Mouse (Mus musculus): ENCODE measurements around the gene Zfp518b. TPM values are rescaled to one million over a fixed set of nuclear protein-coding genes. Genes with fewer than 3 reads are reported as not detected.

Zfp518b gene
- total and polyA plus RNA-seq, 3 experiments, result not detected

- Histone ChIP-seq H3K9me3 (replicated peaks; ENCODE audit: insufficient read depth, low read length) (no peaks in the 10 kb centered on the region), H3K79me2 (ENCODE audit: control insufficient read depth, insufficient read depth, low read length, poor library complexity) (no peaks in the 10 kb centered on the region), H3K27ac (ENCODE audit: control insufficient read depth, low read depth, low read length) (no peak overlapping the region), H3K9ac (ENCODE audit: control insufficient read depth, low read depth, low read length, poor library complexity, severe bottlenecking) (no peak overlapping the region), H3K36me3 (ENCODE audit: control insufficient read depth in 1 of 2, insufficient read depth in 2 of 2, low read length in 2 of 2) (no peaks in the 10 kb centered on the region), H3K4me1 (ENCODE audit: control insufficient read depth in 1 of 2, insufficient read depth in 2 of 2, low read length in 2 of 2) (no peaks in the 10 kb centered on the region), H3K27me3 (ENCODE audit: control insufficient read depth in 1 of 2, insufficient read depth in 2 of 2, low read length in 2 of 2) (no peaks in the 10 kb centered on the region), H3K4me3 (ENCODE audit: control insufficient read depth in 1 of 2, insufficient read depth in 1 of 2, low read depth in 2 of 2, low read length in 2 of 2) (no peak overlapping the region)
- no peak for DNase-seq (ENCODE audit: low read depth, low spot score)
- no peak for TF ChIP-seq POLR2AphosphoS5 (IDR thresholded peaks at IDR 0.05; ENCODE audit: borderline replicate concordance, low read depth, low read length)
- no peak for TF ChIP-seq JUND (IDR thresholded peaks at IDR 0.05; ENCODE audit: low read depth, low read length)
- TF ChIP-seq TCF12 (IDR thresholded peaks at IDR 0.05; ENCODE audit: low read depth, low read length), result no peak
- TF ChIP-seq MXI1 (IDR thresholded peaks at IDR 0.05; ENCODE audit: low read depth, low read length), result no peak
- no peak for TF ChIP-seq NELFE (IDR thresholded peaks at IDR 0.05; ENCODE audit: low read depth, low read length)
- no peak for TF ChIP-seq MEF2A (IDR thresholded peaks at IDR 0.05; ENCODE audit: extremely low read depth, insufficient replicate concordance, low read depth, low read length, poor library complexity, severe bottlenecking)
These were observed 13.4 kb upstream of the Zfp518b start for GRCm38 (mm10) chr5:38698046-38698445.

GRCm38 (mm10) chr5:38696616-38697375 lies 12.2 kb upstream of the Zfp518b start:
- no peaks in the 10 kb centered on the region for H3K27me3 ChIP-seq (ENCODE audit: control insufficient read depth in 1 of 2, insufficient read depth in 2 of 2, low read length in 2 of 2)
- H3K9ac ChIP-seq (ENCODE audit: control insufficient read depth, low read depth, low read length, poor library complexity, severe bottlenecking), result no peak overlapping the region
- no peaks in the 10 kb centered on the region for H3K36me3 ChIP-seq (ENCODE audit: control insufficient read depth in 1 of 2, insufficient read depth in 2 of 2, low read length in 2 of 2)
- DNase-seq (ENCODE audit: low read depth, low spot score), result no peak
- TF ChIP-seq MAFK (IDR thresholded peaks at IDR 0.05; ENCODE audit: borderline replicate concordance, low read depth, low read length), result no peak
- no peak for TF ChIP-seq GATA1 (IDR thresholded peaks at IDR 0.05; ENCODE audit: low read depth, low read length)
- TF ChIP-seq E2F4 (IDR thresholded peaks at IDR 0.05; ENCODE audit: borderline replicate concordance, low read depth, low read length), result no peak
- TF ChIP-seq NELFE (IDR thresholded peaks at IDR 0.05; ENCODE audit: low read depth, low read length), result no peak
- no peak for TF ChIP-seq TBP (IDR thresholded peaks at IDR 0.05; ENCODE audit: low read depth, low read length)
- no peak for TF ChIP-seq ZNF384 (IDR thresholded peaks at IDR 0.05; ENCODE audit: low read depth, low read length)
- TF ChIP-seq USF1 (IDR thresholded peaks at IDR 0.05; ENCODE audit: low read depth, low read length), result no peak
- TF ChIP-seq JUND (IDR thresholded peaks at IDR 0.05; ENCODE audit: low read depth, low read length), result no peak
- no peak for TF ChIP-seq MAX (IDR thresholded peaks at IDR 0.05; ENCODE audit: low read length)
- no peak for TF ChIP-seq ETS1 (IDR thresholded peaks at IDR 0.05; ENCODE audit: low read depth, low read length)
- no peak for TF ChIP-seq EP300 (IDR thresholded peaks at IDR 0.05; ENCODE audit: low read depth in 1 of 2, low read length in 2 of 2)
- TF ChIP-seq MYB (IDR thresholded peaks at IDR 0.05; ENCODE audit: low read depth, low read length), result no peak
- TF ChIP-seq BHLHE40 (IDR thresholded peaks at IDR 0.05; ENCODE audit: borderline replicate concordance, low read depth, low read length), result no peak
- no peak for TF ChIP-seq ZMIZ1 (IDR thresholded peaks at IDR 0.05; ENCODE audit: low read depth, low read length)
- TF ChIP-seq MXI1 (IDR thresholded peaks at IDR 0.05; ENCODE audit: low read depth, low read length), result no peak
- no peak for TF ChIP-seq RAD21 (IDR thresholded peaks at IDR 0.05; ENCODE audit: low read depth, low read length)
- TF ChIP-seq KAT2A (conservative IDR thresholded peaks at IDR 0.05; ENCODE audit: low read depth, low read length), result no peak
- TF ChIP-seq CTCF (IDR thresholded peaks at IDR 0.05 in 2 of 3, conservative IDR thresholded peaks at IDR 0.05 in 1 of 3; ENCODE audit: control insufficient read depth in 1 of 3, insufficient read depth in 1 of 3, low read depth in 2 of 3, low read length in 3 of 3, poor library complexity in 1 of 3, severe bottlenecking in 1 of 3), result no peak
- TF ChIP-seq CHD1 (IDR thresholded peaks at IDR 0.05; ENCODE audit: low read depth, low read length), result no peak
- H3K9me3 ChIP-seq (replicated peaks; ENCODE audit: insufficient read depth, low read length), result no peaks in the 10 kb centered on the region
- H3K27ac ChIP-seq (ENCODE audit: control insufficient read depth, low read depth, low read length), result no peak overlapping the region
- no peaks in the 10 kb centered on the region for H3K4me1 ChIP-seq (ENCODE audit: control insufficient read depth in 1 of 2, insufficient read depth in 2 of 2, low read length in 2 of 2)
- H3K4me3 ChIP-seq (ENCODE audit: control insufficient read depth in 1 of 2, insufficient read depth in 1 of 2, low read depth in 2 of 2, low read length in 2 of 2), result no peak overlapping the region
- no peaks in the 10 kb centered on the region for H3K79me2 ChIP-seq (ENCODE audit: control insufficient read depth, insufficient read depth, low read length, poor library complexity)
